Mouse (Mus musculus) lung, embryonic 16.5 days (tissue): ENCODE results near the gene Ltv1. TPM values are rescaled to one million over a fixed set of nuclear protein-coding genes. Genes with fewer than 3 reads are reported as not detected.
A peak's percentile ranks its signal among the peaks of the same experiment; 100 is the strongest.

Experiments
- ATAC-seq: fragments of 200-750 bp; cut with Nextera tagmentation; 2 replicates; pipeline ENCODE4 v1.8.0; 2017; ENCODE audit warnings: low read depth, mild to moderate bottlenecking, moderate library complexity
- H3K27ac ChIP-seq: fragments of 300-500 bp; sonication (generic); 2 replicates; pipeline ENCODE4 v1.5.1; 2014; ENCODE audit warnings: mild to moderate bottlenecking, control low read depth, low read length
- H3K27me3 ChIP-seq: fragments of 300-500 bp; sonication (generic); 2 replicates; pipeline ENCODE4 v1.6.1; 2014; ENCODE audit warnings: low read depth, low read length, mixed read lengths; ENCODE audit not compliant: control insufficient read depth, insufficient read depth
- H3K36me3 ChIP-seq: fragments of 300-500 bp; sonication (generic); 2 replicates; pipeline ENCODE4 v1.6.1; 2014; ENCODE audit warnings: low read length; ENCODE audit not compliant: control insufficient read depth, insufficient read depth
- H3K4me1 ChIP-seq: fragments of 300-500 bp; sonication (generic); replicated peaks from 2 replicates; pipeline ENCODE4 v1.6.1; 2014; ENCODE audit warnings: low read length, mixed read lengths; ENCODE audit not compliant: control insufficient read depth, insufficient read depth
- H3K4me2 ChIP-seq: fragments of 300-500 bp; sonication (generic); 2 replicates; pipeline ENCODE4 v1.6.1; 2014; ENCODE audit warnings: low read depth, low read length, control low read depth
- H3K4me3 ChIP-seq: fragments of 300-500 bp; sonication (generic); 2 replicates; pipeline ENCODE4 v1.5.1; 2014; ENCODE audit warnings: mild to moderate bottlenecking, low read length, control low read depth
- H3K9ac ChIP-seq: fragments of 300-500 bp; sonication (generic); 2 replicates; pipeline ENCODE4 v1.6.1; 2014; ENCODE audit warnings: low read length, control low read depth
- H3K9me3 ChIP-seq: fragments of 300-500 bp; sonication (generic); 2 replicates; pipeline ENCODE4 v1.6.1; 2016; ENCODE audit warnings: low read length; ENCODE audit not compliant: control insufficient read depth
- WGBS: fragments of 180-500 bp; shearing (Covaris S2); extraction: QIAGEN DNeasy Blood & Tissue Kit; methylation state at CpG from one replicate; pipeline ENCODE4 v1.1.7; 2014; 5-methylcytosine and 5-hydroxymethylcytosine counted together
- polyA plus RNA-seq: library from polyadenylated mRNA; unstranded; fragments of >200 nt; fragmentation: Nextera tagmentation; extraction: Ambion mirVana; gene quantifications from 2 replicates; pipeline ENCODE4 v1.2.1, GENCODE M21; 2015

Gene Ltv1
- polyA plus RNA-seq, 1 experiment from 2014 or later: 63.4 TPM

- peaks cover 33% of the 10 kb centered on the region for H3K36me3 ChIP-seq
- ATAC-seq: no peak
- no peak within 1 kb of the TSS for H3K9ac ChIP-seq
Measured at GRCm38 (mm10) chr10:13177973-13178624, 14.9 kb downstream of the Ltv1 start, which contains the start of gene Zc2hc1b. Gene Zc2hc1b (minus strand): TSS chr10:13178023.

GRCm38 (mm10) chr10:13175866-13176265 is 17.1 kb downstream of the Ltv1 start:
- H3K36me3 ChIP-seq: peaks cover 18% of the 10 kb centered on the region
- no peak overlapping the region for H3K27ac ChIP-seq
- H3K27me3 ChIP-seq: no peaks in the 10 kb centered on the region
- ATAC-seq: no peak
- no peak overlapping the region for H3K4me3 ChIP-seq
- no peak overlapping the region for H3K4me2 ChIP-seq
- H3K4me1 ChIP-seq: peaks cover 16% of the 10 kb centered on the region
- H3K9ac ChIP-seq: no peak overlapping the region
- H3K9me3 ChIP-seq: no peaks in the 10 kb centered on the region; the same call in 1 of the 2 replicates
- 73% methylated on average over 7 of the region's 7 CpGs for WGBS

More at GRCm38 (mm10) chr10:13177973-13178624, 14.9 kb downstream of the Ltv1 start, which contains the start of gene Zc2hc1b:
- WGBS: 68% methylated on average over 7 of the region's 7 CpGs
- no peak within 1 kb of the TSS for H3K27ac ChIP-seq
- H3K27me3 ChIP-seq: no peaks in the 10 kb centered on the region
- H3K4me1 ChIP-seq: no peaks in the 10 kb centered on the region
- no peaks in the 10 kb centered on the region; the same call in 1 of the 2 replicates for H3K9me3 ChIP-seq
- no peak within 1 kb of the TSS for H3K4me3 ChIP-seq
- H3K4me2 ChIP-seq: no peak within 1 kb of the TSS

- ATAC-seq: no peak
- Histone ChIP-seq H3K27ac (peak overlapping the region; percentile 20; the same call in 1 of the 2 replicates), H3K4me1 (peaks cover 23% of the 10 kb centered on the region), H3K36me3 (peaks cover 2% of the 10 kb centered on the region; the same call in 1 of the 2 replicates), H3K9ac (no peak overlapping the region), H3K4me2 (no peak overlapping the region), H3K27me3 (no peaks in the 10 kb centered on the region), H3K9me3 (no peaks in the 10 kb centered on the region), H3K4me3 (no peak overlapping the region)
- WGBS: 35% methylated on average over 10 of the region's 10 CpGs
Measured at GRCm38 (mm10) chr10:13172798-13173221, 20.2 kb downstream of the Ltv1 start.

GRCm38 (mm10) chr10:13171461-13171860 is 21.5 kb downstream of the Ltv1 start:
- ATAC-seq: peak; percentile 64
- Histone ChIP-seq H3K27me3 (no peaks in the 10 kb centered on the region), H3K9ac (no peak overlapping the region), H3K36me3 (peaks cover under 1% of the 10 kb centered on the region; the same call in 1 of the 2 replicates), H3K4me2 (no peak overlapping the region), H3K4me1 (peaks cover 23% of the 10 kb centered on the region), H3K9me3 (no peaks in the 10 kb centered on the region), H3K27ac (peak overlapping the region; percentile 78), H3K4me3 (no peak overlapping the region)
- WGBS: 21% methylated on average over 2 of the region's 2 CpGs

GRCm38 (mm10) chr10:13170739-13171448 is 22.1 kb downstream of the Ltv1 start:
- no peaks in the 10 kb centered on the region for H3K36me3 ChIP-seq
- H3K27ac ChIP-seq: peak overlapping the region; percentile 78
- no peak overlapping the region for H3K9ac ChIP-seq
- no peak overlapping the region for H3K4me2 ChIP-seq
- peaks cover 23% of the 10 kb centered on the region for H3K4me1 ChIP-seq
- H3K27me3 ChIP-seq: no peaks in the 10 kb centered on the region
- H3K4me3 ChIP-seq: no peak overlapping the region
- 25% methylated on average over 12 of the region's 12 CpGs for WGBS
- peak; percentile 86 for ATAC-seq
- H3K9me3 ChIP-seq: no peaks in the 10 kb centered on the region

- no peaks in the 10 kb centered on the region for H3K27me3 ChIP-seq
- no peak overlapping the region for H3K4me2 ChIP-seq
- H3K9me3 ChIP-seq: peaks cover 3% of the 10 kb centered on the region; the same call in 1 of the 2 replicates
- no peak overlapping the region for H3K4me3 ChIP-seq
- no peak overlapping the region for H3K9ac ChIP-seq
- 52% methylated on average over 5 of the region's 5 CpGs for WGBS
- no peak for ATAC-seq
- H3K36me3 ChIP-seq: no peaks in the 10 kb centered on the region
- H3K4me1 ChIP-seq: peaks cover 23% of the 10 kb centered on the region
- peak overlapping the region; percentile 7; the same call in 1 of the 2 replicates for H3K27ac ChIP-seq
Measured at GRCm38 (mm10) chr10:13168461-13168860, 24.5 kb downstream of the Ltv1 start.

GRCm38 (mm10) chr10:13162031-13162430 is 30.9 kb downstream of the Ltv1 start:
- H3K4me1 ChIP-seq: no peaks in the 10 kb centered on the region
- 62% methylated on average over 4 of the region's 4 CpGs for WGBS
- H3K27me3 ChIP-seq: no peaks in the 10 kb centered on the region
- ATAC-seq: no peak
- no peak overlapping the region for H3K27ac ChIP-seq
- no peak overlapping the region for H3K4me3 ChIP-seq
- peaks cover 3% of the 10 kb centered on the region; the same call in 1 of the 2 replicates for H3K9me3 ChIP-seq
- no peak overlapping the region for H3K9ac ChIP-seq
- no peak overlapping the region for H3K4me2 ChIP-seq
- H3K36me3 ChIP-seq: no peaks in the 10 kb centered on the region

GRCm38 (mm10) chr10:13160913-13161312 is 32.1 kb downstream of the Ltv1 start:
- no peak overlapping the region for H3K27ac ChIP-seq
- H3K4me1 ChIP-seq: no peaks in the 10 kb centered on the region
- no peaks in the 10 kb centered on the region for H3K27me3 ChIP-seq
- no peak overlapping the region for H3K4me2 ChIP-seq
- ATAC-seq: no peak
- peaks cover 3% of the 10 kb centered on the region; the same call in 1 of the 2 replicates for H3K9me3 ChIP-seq
- WGBS: 88% methylated on average over 4 of the region's 4 CpGs
- H3K4me3 ChIP-seq: no peak overlapping the region
- H3K36me3 ChIP-seq: no peaks in the 10 kb centered on the region
- H3K9ac ChIP-seq: no peak overlapping the region

GRCm38 (mm10) chr10:13155377-13155776 is 37.6 kb downstream of the Ltv1 start:
- Histone ChIP-seq H3K4me2 (no peak overlapping the region), H3K9me3 (no peaks in the 10 kb centered on the region), H3K4me1 (no peaks in the 10 kb centered on the region; the same call in 1 of the 2 replicates), H3K9ac (no peak overlapping the region), H3K36me3 (no peaks in the 10 kb centered on the region), H3K27me3 (no peaks in the 10 kb centered on the region), H3K4me3 (no peak overlapping the region), H3K27ac (no peak overlapping the region)
- 82% methylated on average over 5 of the region's 5 CpGs for WGBS
- no peak for ATAC-seq
